Mouse (Mus musculus): Measurements from ENCODE around the gene Catsperd.
A peak's percentile ranks its signal among the peaks of the same experiment; 100 is the strongest.
"Not testable (repeated sequence)": the region's sequence is repeated elsewhere in the genome, so short reads cannot be mapped to it uniquely, and the experiment has no call there.

Catsperd gene

GRCm38 (mm10) chr17:56613236-56613844 lies 14.6 kb upstream of the Catsperd start, which contains the start of gene Rpl36:
Gene Rpl36 (plus strand): TSS chr17:56613416.
- peak; percentile 97 to 98 for DNase-seq (ENCODE audit: low spot score in 2 of 2)

GRCm38 (mm10) chr17:56613893-56614292 lies 14.1 kb upstream of the Catsperd start:
- peak in 1 of 2 experiments; percentile 55 for DNase-seq (ENCODE audit: low spot score in 2 of 2)

- DNase-seq (ENCODE audit: low spot score in 2 of 2): peak in 1 of 2 experiments; percentile 51
Measured at GRCm38 (mm10) chr17:56614391-56615135, 13.4 kb upstream of the Catsperd start.

GRCm38 (mm10) chr17:56615136-56615784 lies 12.7 kb upstream of the Catsperd start:
- DNase-seq (ENCODE audit: low spot score in 2 of 2): no peak

- DNase-seq (ENCODE audit: low spot score in 2 of 2): no peak
Measured at GRCm38 (mm10) chr17:56615792-56616191, 12.2 kb upstream of the Catsperd start.

GRCm38 (mm10) chr17:56616725-56617124 lies 11.2 kb upstream of the Catsperd start:
- no peak for DNase-seq (ENCODE audit: low spot score in 2 of 2)

GRCm38 (mm10) chr17:56617628-56618027 lies 10.3 kb upstream of the Catsperd start:
- DNase-seq (ENCODE audit: low spot score in 2 of 2): no peak

- DNase-seq (ENCODE audit: low spot score in 2 of 2): no peak
Measured at GRCm38 (mm10) chr17:56625495-56625894, 2.4 kb upstream of the Catsperd start.

GRCm38 (mm10) chr17:56626260-56626659 lies 1.7 kb upstream of the Catsperd start:
- no peak for DNase-seq (ENCODE audit: low spot score in 2 of 2)

- DNase-seq (ENCODE audit: low spot score in 2 of 2): peak; percentile 98
Measured at GRCm38 (mm10) chr17:56626754-56627470, 1.0 kb upstream of the Catsperd start, which contains the start of gene Lonp1. Gene Lonp1 (minus strand): TSS chr17:56626887.

- not testable (repeated sequence) for DNase-seq (ENCODE audit: low spot score in 2 of 2)
Measured at GRCm38 (mm10) chr17:56629800-56630781, 2.1 kb downstream of the Catsperd start.

- DNase-seq (ENCODE audit: low spot score in 2 of 2): no peak
Measured at GRCm38 (mm10) chr17:56631807-56632206, 3.9 kb downstream of the Catsperd start.

GRCm38 (mm10) chr17:56634023-56634422 lies 6.1 kb downstream of the Catsperd start:
- no peak for DNase-seq (ENCODE audit: low spot score in 2 of 2)

GRCm38 (mm10) chr17:56643237-56643636 lies 15.3 kb downstream of the Catsperd start:
- DNase-seq (ENCODE audit: low spot score in 2 of 2): no peak

- no peak for DNase-seq (ENCODE audit: low spot score in 2 of 2)
Measured at GRCm38 (mm10) chr17:56647546-56647945, 19.6 kb downstream of the Catsperd start.

GRCm38 (mm10) chr17:56651801-56652200 lies 23.9 kb downstream of the Catsperd start:
- no peak for DNase-seq (ENCODE audit: low spot score in 2 of 2)

GRCm38 (mm10) chr17:56654771-56655170 lies 26.8 kb downstream of the Catsperd start:
- DNase-seq (ENCODE audit: low spot score in 2 of 2): no peak

- DNase-seq (ENCODE audit: low spot score in 2 of 2): no peak
Measured at GRCm38 (mm10) chr17:56655311-56655710, 27.4 kb downstream of the Catsperd start.

- DNase-seq (ENCODE audit: low spot score in 2 of 2): no peak
Measured at GRCm38 (mm10) chr17:56656171-56656570, 28.2 kb downstream of the Catsperd start.

- DNase-seq (ENCODE audit: low spot score in 2 of 2): no peak
Measured at GRCm38 (mm10) chr17:56663659-56664058, 35.7 kb downstream of the Catsperd start.

GRCm38 (mm10) chr17:56664333-56664732 lies 36.4 kb downstream of the Catsperd start:
- DNase-seq (ENCODE audit: low spot score in 2 of 2): no peak

Measured in right cerebral cortex, postnatal 10 days (tissue).